ENCODE assay signal across 26 mouse cellular contexts in the genomic region with DNA sequence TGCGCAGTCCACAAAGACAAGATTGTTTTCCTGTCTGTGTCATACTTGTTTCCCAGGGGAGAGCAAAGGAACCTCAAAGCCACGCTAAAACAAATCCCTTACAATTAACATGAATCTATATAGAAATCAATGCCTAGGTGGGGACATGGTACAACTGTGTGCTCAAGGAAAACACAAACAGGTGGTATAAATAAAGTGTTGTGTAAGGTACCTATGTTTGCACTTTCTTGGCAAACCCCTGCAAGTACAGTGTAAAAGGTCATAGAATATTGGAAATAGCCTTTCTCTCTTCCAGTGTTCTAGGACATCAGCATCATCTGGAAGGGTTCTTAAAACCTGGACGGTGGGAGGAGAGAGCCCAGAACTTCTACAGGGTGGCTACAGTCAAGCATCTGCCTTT.
"Had no signal": no experiment of that assay in that cellular context is flagged by ENCODE, and none has a peak within 500 bp of the region (broad histone marks: within the 10 kb centered on the region; RNA-seq: fewer than 3 reads in every experiment).

No protein-coding gene starts in this region.

- H3K27ac ChIP-seq: gastrocnemius, adult 2 months; heart, embryonic 10.5 days; hindbrain, embryonic 10.5 days; hindbrain, embryonic 12.5 days; hindbrain, embryonic 14.5 days; intestine, embryonic 15.5 days; kidney, embryonic 15.5 days; kidney, postnatal 0 days; limb, embryonic 13.5 days; limb, embryonic 15.5 days had no signal

- DNase-seq: gastrocnemius, adult 2 months; gastrocnemius, postnatal 10 days; gastrocnemius, postnatal 25 days; heart, adult 18-20 months; heart, postnatal 10 days; heart, postnatal 4 days; kidney, adult 18-20 months; kidney, adult 9 months; kidney, postnatal 14 days; kidney, postnatal 36 days; layer of hippocampus, adult 9-11 months; layer of hippocampus, postnatal 36 days; left cerebral cortex, postnatal 4 days had no signal

- H3K9ac ChIP-seq: heart, embryonic 12.5 days; hindbrain, embryonic 12.5 days; hindbrain, embryonic 14.5 days; intestine, embryonic 15.5 days; kidney, embryonic 15.5 days; limb, embryonic 13.5 days; limb, embryonic 15.5 days had no signal

- H3K27me3 ChIP-seq: heart, embryonic 12.5 days; hindbrain, embryonic 12.5 days; intestine, embryonic 15.5 days; limb, embryonic 13.5 days; limb, embryonic 15.5 days had no signal

- H3K9me3 ChIP-seq: heart, embryonic 10.5 days; heart, embryonic 12.5 days; hindbrain, embryonic 10.5 days; hindbrain, embryonic 12.5 days; intestine, embryonic 15.5 days; kidney, embryonic 15.5 days; limb, embryonic 13.5 days; limb, embryonic 15.5 days had no signal

- H3K36me3 ChIP-seq: heart, embryonic 10.5 days; heart, embryonic 12.5 days; hindbrain, embryonic 12.5 days; intestine, embryonic 15.5 days; kidney, embryonic 15.5 days; limb, embryonic 13.5 days; limb, embryonic 15.5 days had no signal

- H3K4me2 ChIP-seq: heart, embryonic 12.5 days; hindbrain, embryonic 12.5 days; hindbrain, embryonic 14.5 days; intestine, embryonic 15.5 days; kidney, embryonic 15.5 days; limb, embryonic 13.5 days; limb, embryonic 15.5 days had no signal

- H3K4me3 ChIP-seq: gastrocnemius, adult 2 months; heart, embryonic 10.5 days; heart, embryonic 12.5 days; hindbrain, embryonic 10.5 days; hindbrain, embryonic 12.5 days; intestine, embryonic 15.5 days; kidney, embryonic 15.5 days; limb, embryonic 13.5 days; limb, embryonic 15.5 days had no signal

- ATAC-seq: hindbrain, embryonic 16.5 days; inflammation-experienced regulatory T-cells, adult 6 months; intestine, embryonic 15.5 days; intestine, postnatal 0 days had no signal

- H3K4me1 ChIP-seq: heart, embryonic 10.5 days; heart, embryonic 12.5 days had no signal
